Mouse (Mus musculus) limb, embryonic 12.5 days (tissue): ENCODE data around the gene Vmn1r40. TPM values are rescaled to one million over a fixed set of nuclear protein-coding genes. Genes with fewer than 3 reads are reported as not detected.

ENCODE experiments used
- ATAC-seq: fragments of 200-750 bp; cut with Nextera tagmentation; 2 replicates; pipeline ENCODE4 v1.8.0; 2017; ENCODE audit warnings: low read depth, moderate TSS enrichment; ENCODE audit not compliant: insufficient number of reproducible peaks, insufficient read depth, low FRiP score, low TSS enrichment
- H3K27ac ChIP-seq: fragments of 300-500 bp; sonication (generic); 2 replicates; pipeline ENCODE4 v1.5.1; 2016; ENCODE audit warnings: mild to moderate bottlenecking, moderate library complexity
- H3K27me3 ChIP-seq: fragments of 300-500 bp; sonication (generic); 2 replicates; pipeline ENCODE4 v1.6.1; 2016; ENCODE audit warnings: mild to moderate bottlenecking, moderate library complexity
- H3K36me3 ChIP-seq: fragments of 300-500 bp; sonication (generic); 2 replicates; pipeline ENCODE4 v1.6.1; 2016; ENCODE audit warnings: mild to moderate bottlenecking, moderate library complexity
- H3K4me1 ChIP-seq: fragments of 300-500 bp; sonication (generic); replicated peaks from 2 replicates; pipeline ENCODE4 v1.6.1; 2016
- H3K4me2 ChIP-seq: fragments of 300-500 bp; sonication (generic); 2 replicates; pipeline ENCODE4 v1.6.1; 2016; ENCODE audit warnings: mild to moderate bottlenecking, moderate library complexity
- H3K4me3 ChIP-seq: fragments of 300-500 bp; sonication (generic); replicated peaks from 2 replicates; pipeline ENCODE4 v1.5.1; 2016; ENCODE audit warnings: mild to moderate bottlenecking
- H3K9ac ChIP-seq: fragments of 300-500 bp; sonication (generic); replicated peaks from 2 replicates; pipeline ENCODE4 v1.6.1; 2016; ENCODE audit warnings: mild to moderate bottlenecking, moderate library complexity
- H3K9me3 ChIP-seq: fragments of 300-500 bp; sonication (generic); 2 replicates; pipeline ENCODE4 v1.6.1; 2016; ENCODE audit warnings: mild to moderate bottlenecking, moderate library complexity
- WGBS: fragments of 180-500 bp; shearing (Covaris S2); methylation state at CpG from one replicate; pipeline ENCODE4 v1.1.7; 2016; 5-methylcytosine and 5-hydroxymethylcytosine counted together
- polyA plus RNA-seq: library from polyadenylated mRNA; unstranded; fragments of >200 nt; fragmentation: Nextera tagmentation; extraction: Ambion mirVana; gene quantifications from 2 replicates; pipeline ENCODE4 v1.2.1, GENCODE M21; 2016

Gene Vmn1r40
- polyA plus RNA-seq, 1 experiment from 2014 or later, result not detected

GRCm38 (mm10) chr6:89673135-89673780 lies 34.1 kb upstream of the Vmn1r40 start:
- Histone ChIP-seq H3K9ac (no peak overlapping the region), H3K36me3 (0 out of 2 replicates have a peak, but pooled peaks cover 4% of the 10 kb centered on the region), H3K9me3 (0 out of 2 replicates have a peak, but pooled peaks cover 3% of the 10 kb centered on the region), H3K4me1 (no peaks in the 10 kb centered on the region), H3K27ac (no peak overlapping the region), H3K4me2 (no peak overlapping the region), H3K27me3 (no peaks in the 10 kb centered on the region), H3K4me3 (no peak overlapping the region)
- WGBS, result 89% methylated on average over 11 of the region's 11 CpGs
- ATAC-seq, result no peak

GRCm38 (mm10) chr6:89678522-89678921 lies 28.8 kb upstream of the Vmn1r40 start:
- no peaks in the 10 kb centered on the region for H3K27me3 ChIP-seq
- H3K36me3 ChIP-seq, result 0 out of 2 replicates have a peak, but pooled peaks cover 4% of the 10 kb centered on the region
- WGBS, result 68% methylated on average over 4 of the region's 4 CpGs
- no peak overlapping the region for H3K9ac ChIP-seq
- H3K4me1 ChIP-seq, result no peaks in the 10 kb centered on the region
- H3K4me2 ChIP-seq, result no peak overlapping the region
- no peak for ATAC-seq
- H3K9me3 ChIP-seq, result 0 out of 2 replicates have a peak, but pooled peaks cover 3% of the 10 kb centered on the region
- no peak overlapping the region for H3K4me3 ChIP-seq
- H3K27ac ChIP-seq, result no peak overlapping the region

GRCm38 (mm10) chr6:89679291-89679835 lies 28.0 kb upstream of the Vmn1r40 start:
- H3K4me2 ChIP-seq, result no peak overlapping the region
- no peak overlapping the region for H3K27ac ChIP-seq
- 0 out of 2 replicates have a peak, but pooled peaks cover 3% of the 10 kb centered on the region for H3K9me3 ChIP-seq
- no peak for ATAC-seq
- WGBS, result 18% methylated on average over 10 of the region's 10 CpGs
- H3K36me3 ChIP-seq, result 0 out of 2 replicates have a peak, but pooled peaks cover 4% of the 10 kb centered on the region
- no peak overlapping the region for H3K9ac ChIP-seq
- no peak overlapping the region for H3K4me3 ChIP-seq
- H3K27me3 ChIP-seq, result no peaks in the 10 kb centered on the region
- no peaks in the 10 kb centered on the region for H3K4me1 ChIP-seq

GRCm38 (mm10) chr6:89680155-89680554 lies 27.2 kb upstream of the Vmn1r40 start:
- Histone ChIP-seq H3K9me3 (0 out of 2 replicates have a peak, but pooled peaks cover 3% of the 10 kb centered on the region), H3K4me2 (no peak overlapping the region), H3K4me1 (no peaks in the 10 kb centered on the region), H3K27ac (no peak overlapping the region), H3K9ac (no peak overlapping the region), H3K4me3 (no peak overlapping the region), H3K27me3 (no peaks in the 10 kb centered on the region), H3K36me3 (no peaks in the 10 kb centered on the region)
- ATAC-seq, result 0 out of 2 replicates have a peak, but pooled peaks have one; percentile 28
- 8% methylated on average over 8 of the region's 8 CpGs for WGBS

GRCm38 (mm10) chr6:89684231-89684630 lies 23.1 kb upstream of the Vmn1r40 start:
- H3K27ac ChIP-seq, result no peak overlapping the region
- no peak for ATAC-seq
- WGBS, result 63% methylated on average over 1 of the region's 1 CpGs
- H3K36me3 ChIP-seq, result no peaks in the 10 kb centered on the region
- H3K9me3 ChIP-seq, result no peaks in the 10 kb centered on the region
- H3K4me3 ChIP-seq, result no peak overlapping the region
- no peaks in the 10 kb centered on the region for H3K4me1 ChIP-seq
- no peaks in the 10 kb centered on the region for H3K27me3 ChIP-seq
- no peak overlapping the region for H3K4me2 ChIP-seq
- no peak overlapping the region for H3K9ac ChIP-seq

GRCm38 (mm10) chr6:89687100-89687499 lies 20.2 kb upstream of the Vmn1r40 start:
- Histone ChIP-seq H3K27me3 (no peaks in the 10 kb centered on the region), H3K4me2 (no peak overlapping the region), H3K4me1 (no peaks in the 10 kb centered on the region), H3K27ac (no peak overlapping the region), H3K4me3 (no peak overlapping the region), H3K9ac (no peak overlapping the region), H3K36me3 (no peaks in the 10 kb centered on the region), H3K9me3 (no peaks in the 10 kb centered on the region)
- 86% methylated on average over 1 of the region's 1 CpGs for WGBS
- ATAC-seq, result no peak

GRCm38 (mm10) chr6:89706624-89707023 lies 716 bp upstream of the Vmn1r40 start:
- Histone ChIP-seq H3K27me3 (no peaks in the 10 kb centered on the region), H3K36me3 (no peaks in the 10 kb centered on the region), H3K4me3 (no peak overlapping the region), H3K4me1 (no peaks in the 10 kb centered on the region), H3K4me2 (no peak overlapping the region), H3K9ac (no peak overlapping the region), H3K27ac (no peak overlapping the region), H3K9me3 (no peaks in the 10 kb centered on the region)
- WGBS, result 78% methylated on average over 2 of the region's 2 CpGs
- ATAC-seq, result no peak

GRCm38 (mm10) chr6:89718051-89718450 lies 10.7 kb downstream of the Vmn1r40 start:
- ATAC-seq, result no peak
- Histone ChIP-seq H3K36me3 (no peaks in the 10 kb centered on the region), H3K27ac (no peak overlapping the region), H3K4me1 (no peaks in the 10 kb centered on the region), H3K9ac (no peak overlapping the region), H3K27me3 (no peaks in the 10 kb centered on the region), H3K9me3 (peaks cover 6% of the 10 kb centered on the region; the same call in 1 of the 2 replicates), H3K4me2 (no peak overlapping the region), H3K4me3 (no peak overlapping the region)

GRCm38 (mm10) chr6:89740466-89740865 lies 33.1 kb downstream of the Vmn1r40 start, which contains the start of gene Vmn1r41:
TSS of gene Vmn1r41 (plus strand) at chr6:89740766.
- H3K4me1 ChIP-seq, result no peaks in the 10 kb centered on the region
- H3K9me3 ChIP-seq, result 0 out of 2 replicates have a peak, but pooled peaks cover 11% of the 10 kb centered on the region
- no peak within 1 kb of the TSS for H3K9ac ChIP-seq
- no peak within 1 kb of the TSS for H3K4me3 ChIP-seq
- H3K36me3 ChIP-seq, result no peaks in the 10 kb centered on the region
- ATAC-seq, result no peak
- no peak within 1 kb of the TSS for H3K27ac ChIP-seq
- H3K27me3 ChIP-seq, result no peaks in the 10 kb centered on the region
- no peak within 1 kb of the TSS for H3K4me2 ChIP-seq

- no peak for ATAC-seq
- Histone ChIP-seq H3K4me3 (no peak overlapping the region), H3K4me2 (no peak overlapping the region), H3K27me3 (no peaks in the 10 kb centered on the region), H3K9me3 (0 out of 2 replicates have a peak, but pooled peaks cover 11% of the 10 kb centered on the region), H3K36me3 (no peaks in the 10 kb centered on the region), H3K27ac (no peak overlapping the region), H3K9ac (no peak overlapping the region), H3K4me1 (no peaks in the 10 kb centered on the region)
These were observed 35.5 kb downstream of the Vmn1r40 start for GRCm38 (mm10) chr6:89742811-89743210.
